Mouse (Mus musculus) thymus, adult 2 months (tissue): Measurements from ENCODE around the gene Mogs. TPM values are rescaled to one million over a fixed set of nuclear protein-coding genes. Genes with fewer than 3 reads are reported as not detected.
A peak's percentile ranks its signal among the peaks of the same experiment; 100 is the strongest.

Source experiments
- DNase-seq: peaks from one replicate; pipeline ENCODE4 v3.0.0; 2021
- H3K27ac ChIP-seq: fragments of 200-500 bp; 2 replicates; pipeline ENCODE4 v1.5.1; 2012; ENCODE audit warnings: low read length, control low read depth; ENCODE audit not compliant: control insufficient read depth, insufficient read depth
- H3K27me3 ChIP-seq: fragments of 200-500 bp; 2 replicates; pipeline ENCODE4 v1.6.1; 2012; ENCODE audit warnings: mild to moderate bottlenecking, low read length, moderate library complexity, mixed read lengths; ENCODE audit not compliant: control insufficient read depth, insufficient read depth
- H3K36me3 ChIP-seq: fragments of 200-500 bp; 2 replicates; pipeline ENCODE4 v1.6.1; 2012; ENCODE audit warnings: mild to moderate bottlenecking, low read length, moderate library complexity; ENCODE audit not compliant: control insufficient read depth, insufficient read depth
- H3K4me1 ChIP-seq: fragments of 200-500 bp; replicated peaks from 2 replicates; pipeline ENCODE4 v1.6.1; 2012; ENCODE audit warnings: low read length; ENCODE audit not compliant: control insufficient read depth, insufficient read depth
- H3K4me3 ChIP-seq: fragments of 200-500 bp; 2 replicates; pipeline ENCODE4 v1.5.1; 2012; ENCODE audit warnings: mild to moderate bottlenecking, low read length, control low read depth, moderate library complexity; ENCODE audit not compliant: control insufficient read depth, insufficient read depth
- CTCF ChIP-seq: fragments of 200-500 bp; IDR thresholded peaks from 2 replicates; pipeline ENCODE4 v1.5.1; 2012; ENCODE audit warnings: mild to moderate bottlenecking, control low read depth, low read length, moderate library complexity, borderline replicate concordance; ENCODE audit not compliant: control insufficient read depth, poor library complexity, insufficient read depth; ENCODE audit errors: extremely low read depth
- POLR2A ChIP-seq: fragments of 200-500 bp; IDR thresholded peaks from 2 replicates; pipeline ENCODE4 v1.6.1; 2012; ENCODE audit warnings: mild to moderate bottlenecking, low read length, control low read depth, moderate library complexity; ENCODE audit not compliant: control insufficient read depth, poor library complexity, insufficient read depth; ENCODE audit errors: extremely low read depth
- WGBS: fragments of 180-500 bp; shearing (Covaris S2); methylation state at CpG from one replicate; pipeline ENCODE4 v1.1.7; 2018; 5-methylcytosine and 5-hydroxymethylcytosine counted together
- polyA plus RNA-seq: library from polyadenylated mRNA; depleted of rRNA; stranded (reverse); fragments of >200 nt; gene quantifications from 2 replicates; pipeline ENCODE4 v1.2.3, GENCODE M21; 2012

Mogs gene
- polyA plus RNA-seq, 1 experiment: 142 TPM

DNA sequence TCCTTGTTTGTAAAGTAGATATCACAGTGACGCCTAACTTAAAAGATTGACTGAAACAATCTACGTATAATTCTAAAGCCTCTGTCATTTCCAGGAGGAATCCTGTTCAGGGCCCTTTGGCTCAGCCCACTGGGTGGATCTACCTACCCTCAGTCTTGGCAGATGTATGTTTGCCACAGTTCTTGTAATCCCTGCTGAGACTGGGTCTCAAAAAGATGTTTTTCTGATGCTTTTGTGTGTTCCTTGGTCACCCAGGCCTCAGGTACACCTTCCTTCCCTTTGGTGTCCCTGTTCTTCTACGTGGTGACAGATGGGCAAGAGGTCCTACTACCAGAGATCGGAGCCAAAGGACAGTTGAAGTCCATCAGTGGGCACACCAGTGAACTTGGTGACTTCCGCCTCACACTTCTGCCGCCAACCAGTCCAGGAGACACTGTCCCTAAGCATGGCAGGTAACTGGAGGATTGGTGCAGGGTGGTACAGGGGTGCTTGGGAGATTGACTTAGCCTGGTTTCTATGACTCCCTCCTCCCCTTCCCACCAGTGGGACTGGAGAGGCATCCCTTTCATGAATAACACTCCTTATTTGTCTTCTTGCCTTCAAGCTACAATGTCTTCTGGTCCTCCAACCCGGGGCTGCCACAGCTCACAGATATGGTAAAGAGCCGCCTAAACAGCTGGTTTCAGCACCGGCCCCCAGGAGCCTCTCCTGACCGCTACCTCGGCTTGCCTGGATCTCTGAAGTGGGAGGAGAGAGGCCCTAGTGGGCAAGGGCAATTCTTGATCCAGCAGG is 1.3 kb downstream of the Mogs start:
- no peaks in the 10 kb centered on the region for H3K36me3 ChIP-seq
- H3K4me3 ChIP-seq: no peak overlapping the region
- no peak for DNase-seq
- TF ChIP-seq POLR2A: no peak
- no peak for TF ChIP-seq CTCF
- no peaks in the 10 kb centered on the region for H3K27me3 ChIP-seq
- 89% methylated on average over 11 of the region's 11 CpGs for WGBS
- no peak overlapping the region for H3K27ac ChIP-seq
- H3K4me1 ChIP-seq: peaks cover 28% of the 10 kb centered on the region

DNA sequence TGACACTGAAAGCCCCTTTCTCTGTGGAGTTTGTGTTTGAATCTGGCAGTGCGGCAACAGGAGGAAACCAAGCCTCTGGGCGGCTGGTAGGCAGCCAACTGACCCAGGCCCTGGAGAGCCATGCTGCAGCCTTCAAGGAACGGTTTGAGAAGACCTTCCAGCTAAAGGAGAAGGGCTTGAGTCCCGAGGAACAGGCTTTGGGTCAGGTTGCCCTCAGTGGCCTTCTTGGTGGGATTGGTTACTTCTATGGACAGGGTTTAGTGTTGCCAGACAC is 1.8 kb downstream of the Mogs start:
- H3K27ac ChIP-seq: no peak overlapping the region
- no peak overlapping the region for H3K4me3 ChIP-seq
- H3K36me3 ChIP-seq: no peaks in the 10 kb centered on the region
- WGBS: 93% methylated on average over 4 of the region's 4 CpGs
- TF ChIP-seq CTCF (no peak), POLR2A (no peak)
- H3K4me1 ChIP-seq: peaks cover 29% of the 10 kb centered on the region
- H3K27me3 ChIP-seq: no peaks in the 10 kb centered on the region
- DNase-seq: no peak

DNA sequence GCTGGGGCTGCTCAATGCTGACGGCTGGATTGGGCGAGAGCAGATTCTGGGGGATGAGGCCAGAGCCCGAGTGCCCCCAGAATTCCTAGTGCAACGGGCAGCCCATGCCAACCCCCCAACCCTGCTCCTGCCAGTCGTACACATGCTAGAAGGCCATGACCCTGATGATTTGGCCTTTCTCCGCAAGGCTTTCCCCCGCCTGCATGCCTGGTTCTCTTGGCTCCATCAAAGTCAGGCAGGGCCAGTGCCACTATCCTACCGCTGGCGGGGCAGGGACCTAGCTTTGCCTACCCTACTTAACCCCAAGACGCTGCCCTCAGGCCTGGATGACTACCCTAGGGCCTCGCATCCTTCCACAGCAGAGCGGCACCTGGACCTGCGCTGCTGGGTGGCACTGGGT is 2.3 kb downstream of the Mogs start:
- no peak for DNase-seq
- TF ChIP-seq CTCF (no peak), POLR2A (no peak)
- no peaks in the 10 kb centered on the region for H3K36me3 ChIP-seq
- H3K27me3 ChIP-seq: no peaks in the 10 kb centered on the region
- WGBS: 99% methylated on average over 13 of the region's 13 CpGs
- peaks cover 32% of the 10 kb centered on the region for H3K4me1 ChIP-seq
- H3K4me3 ChIP-seq: no peak overlapping the region
- no peak overlapping the region for H3K27ac ChIP-seq

DNA sequence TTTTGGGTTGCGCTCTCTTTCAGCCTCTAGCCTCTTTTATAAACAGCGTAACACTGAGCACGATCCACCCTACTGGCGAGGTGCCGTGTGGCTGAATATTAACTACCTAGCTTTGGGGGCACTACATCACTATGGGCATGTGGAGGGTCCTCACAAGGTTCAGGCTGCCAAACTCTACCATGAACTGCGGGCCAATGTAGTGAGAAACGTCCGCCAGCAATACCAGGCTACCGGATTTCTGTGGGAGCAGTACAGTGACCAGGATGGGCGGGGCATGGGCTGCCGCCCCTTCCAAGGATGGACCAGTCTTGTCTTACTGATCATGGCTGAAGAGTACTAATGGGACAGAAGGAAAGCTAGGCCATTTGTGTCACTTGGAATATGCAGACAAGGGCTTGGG is 3.1 kb downstream of the Mogs start:
- 97% methylated on average over 11 of the region's 11 CpGs for WGBS
- Histone ChIP-seq H3K27me3 (no peaks in the 10 kb centered on the region), H3K4me1 (peaks cover 32% of the 10 kb centered on the region), H3K4me3 (no peak overlapping the region), H3K27ac (no peak overlapping the region), H3K36me3 (no peaks in the 10 kb centered on the region)
- no peak for DNase-seq
- no peak for TF ChIP-seq POLR2A
- no peak for TF ChIP-seq CTCF

DNA sequence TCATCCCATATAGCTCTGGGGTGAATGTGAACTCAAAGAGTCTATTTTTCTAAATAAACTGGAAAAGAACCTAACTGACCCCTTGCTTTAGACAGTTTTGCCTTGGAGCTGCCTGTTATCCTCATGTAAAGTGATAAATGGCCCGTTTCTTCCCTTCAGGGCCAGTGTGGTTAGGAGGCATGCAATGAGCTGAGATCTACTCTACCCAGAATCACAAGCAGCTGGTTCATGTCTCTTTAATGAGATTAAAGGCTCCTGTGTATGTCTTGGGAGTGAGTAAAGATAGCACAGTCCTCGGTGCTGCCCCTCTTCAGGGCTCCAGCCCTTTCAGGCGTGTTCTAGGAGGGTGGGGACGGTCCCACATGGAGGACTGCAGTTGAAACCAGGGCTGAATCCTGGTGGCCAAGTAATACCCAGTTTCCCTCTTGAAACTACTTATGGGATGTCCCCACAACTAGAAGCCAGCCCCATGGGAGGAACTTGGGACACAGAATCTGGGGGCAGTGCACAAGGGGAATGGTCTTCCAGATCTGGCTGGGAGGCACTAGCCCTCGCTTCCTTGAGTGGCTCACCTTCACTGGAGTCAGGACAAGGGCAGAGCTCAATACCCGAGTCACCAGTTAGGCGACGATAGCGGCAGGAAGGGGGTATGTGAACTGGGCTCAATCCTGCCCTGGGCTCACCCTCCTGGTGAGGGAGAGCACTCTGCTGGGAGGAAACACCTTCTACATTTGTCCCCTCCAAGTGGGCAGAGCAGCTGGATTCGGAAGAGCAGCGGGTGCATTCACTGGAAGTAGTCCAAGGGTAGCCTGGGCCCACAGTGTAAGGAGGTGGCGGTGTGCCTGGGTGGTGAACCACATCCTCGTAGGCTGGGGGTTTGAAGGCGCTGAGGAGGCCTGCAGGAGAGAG is 3.8 kb downstream of the Mogs start:
- Histone ChIP-seq H3K36me3 (no peaks in the 10 kb centered on the region), H3K27ac (no peak overlapping the region), H3K4me3 (no peak overlapping the region), H3K4me1 (peaks cover 35% of the 10 kb centered on the region), H3K27me3 (no peaks in the 10 kb centered on the region)
- TF ChIP-seq POLR2A (no peak), CTCF (no peak)
- DNase-seq: peak; percentile 31
- 36% methylated on average over 14 of the region's 14 CpGs for WGBS

DNA sequence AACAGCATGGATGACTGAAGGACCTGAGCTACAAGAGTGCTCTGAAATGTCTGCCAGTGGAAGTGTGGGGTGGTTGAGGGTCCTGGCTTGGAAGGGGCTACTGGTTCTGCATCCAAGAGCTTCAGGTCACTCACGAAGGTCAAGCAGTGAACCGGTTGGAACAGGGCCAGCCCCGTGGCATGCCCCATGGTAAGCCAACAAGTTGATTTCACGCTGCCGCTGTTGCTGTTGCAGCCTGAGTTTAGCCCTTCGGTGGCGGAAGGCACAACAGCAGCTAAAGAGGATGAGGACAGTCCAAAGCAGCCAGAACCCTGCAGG is 4.4 kb downstream of the Mogs start:
- TF ChIP-seq CTCF (no peak), POLR2A (no peak)
- H3K4me1 ChIP-seq: peaks cover 40% of the 10 kb centered on the region
- no peak for DNase-seq
- H3K36me3 ChIP-seq: no peaks in the 10 kb centered on the region
- H3K27me3 ChIP-seq: no peaks in the 10 kb centered on the region
- no peak overlapping the region for H3K4me3 ChIP-seq
- no peak overlapping the region for H3K27ac ChIP-seq
- 17% methylated on average over 7 of the region's 7 CpGs for WGBS
